Mouse (Mus musculus) c-Kit-positive CD71-negative TER-119-negative erythroid progenitor cells, embryonic 14.5 days (primary cell): ENCODE data around the gene 1700010B08Rik.
"Not testable (repeated sequence)": the region's sequence is repeated elsewhere in the genome, so short reads cannot be mapped to it uniquely, and the experiment has no call there.

Source experiments
- DNase-seq: peaks from one replicate; pipeline ENCODE4 v3.0.0-alpha.2; 2013; ENCODE audit warnings: low read depth

1700010B08Rik gene

DNA sequence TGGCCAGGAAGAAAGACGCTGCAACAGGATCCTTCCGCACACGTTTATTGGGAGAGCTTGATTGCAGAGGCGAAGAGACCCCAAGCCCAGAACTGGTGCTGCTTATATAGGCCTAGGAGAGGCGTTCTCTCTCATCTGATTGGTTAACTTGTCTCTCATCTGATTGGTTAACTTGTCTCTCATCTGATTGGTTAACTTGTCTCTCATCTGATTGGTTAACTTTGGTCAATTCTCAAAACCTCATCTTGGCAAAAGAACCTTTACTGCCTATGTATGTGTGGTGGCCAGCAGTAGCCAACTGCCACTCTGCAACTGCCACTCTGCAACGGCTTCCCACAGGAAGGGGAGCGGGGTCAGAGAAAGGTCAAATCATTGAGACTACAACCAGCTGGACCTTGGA, at the start of gene 1700010B08Rik:
Gene 1700010B08Rik, plus strand, starts transcription at position 301 of the 400 bp plus-strand sequence.
- DNase-seq = not testable (repeated sequence)

- DNase-seq = no peak
These were observed 46.8 kb upstream of the 1700010B08Rik start for GRCm38 (mm10) chr2:173672328-173672896.

DNA sequence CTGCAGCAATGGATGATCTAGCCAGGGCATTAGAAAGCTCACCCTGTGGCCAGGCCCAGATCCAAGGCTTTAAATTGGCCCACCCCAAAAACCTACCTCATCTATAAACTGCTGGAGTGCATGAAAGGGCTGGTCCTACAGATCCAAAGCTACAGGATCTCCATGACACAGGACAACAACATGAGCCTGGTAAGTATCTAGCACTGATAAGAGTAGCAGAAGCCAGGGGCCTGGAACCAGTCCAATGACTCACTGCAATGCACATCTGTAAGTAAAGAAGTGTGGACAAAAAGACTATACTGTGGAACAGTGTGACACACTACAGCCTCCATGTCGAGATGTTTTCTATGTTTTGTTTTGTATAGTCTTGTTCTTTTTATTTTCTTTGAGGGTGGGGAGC, 45.7 kb upstream of the 1700010B08Rik start:
- DNase-seq = no peak

DNA sequence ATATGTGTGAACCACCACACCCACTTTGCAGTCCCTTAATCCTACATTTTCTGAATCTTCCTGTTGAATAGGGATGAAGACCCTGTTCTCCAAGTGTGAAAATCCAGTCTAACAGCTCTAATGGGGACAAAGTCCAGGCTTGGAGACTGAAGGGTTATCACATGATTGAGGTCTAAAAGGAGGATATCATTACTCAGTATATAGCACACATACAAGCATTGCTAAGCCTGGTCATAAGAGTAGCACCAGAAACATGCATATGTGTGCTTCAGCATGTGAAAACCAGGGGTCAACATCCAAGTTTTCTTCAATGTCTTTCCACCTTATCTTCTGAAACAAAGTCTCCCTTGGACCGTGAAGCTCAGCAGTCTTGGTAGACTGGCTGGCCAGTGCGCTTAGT, 40.6 kb upstream of the 1700010B08Rik start:
- DNase-seq = no peak

- no peak for DNase-seq
These were observed 40.0 kb upstream of the 1700010B08Rik start for GRCm38 (mm10) chr2:173679217-173679616.

- DNase-seq = no peak
These were observed 39.1 kb upstream of the 1700010B08Rik start for GRCm38 (mm10) chr2:173680153-173680552.

DNA sequence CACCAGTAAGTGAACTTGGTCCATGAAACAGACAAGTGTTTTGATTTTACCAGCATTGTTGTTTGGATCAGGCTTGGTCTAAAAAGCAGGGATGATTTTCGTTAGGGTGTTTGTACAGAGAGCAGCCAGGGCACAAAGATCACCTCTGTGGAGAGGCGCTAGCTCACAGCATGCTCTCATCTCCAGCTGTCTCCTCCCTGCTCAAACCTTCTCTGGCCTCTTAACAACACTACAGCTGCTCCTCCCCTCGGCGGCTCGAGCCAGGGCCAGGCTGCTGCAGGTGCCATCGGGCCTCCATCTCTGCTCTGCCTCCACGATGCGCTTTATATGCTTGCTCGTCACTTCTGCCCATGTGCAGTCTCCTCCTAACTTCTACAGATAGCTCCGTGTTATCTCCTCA, 36.4 kb upstream of the 1700010B08Rik start:
- DNase-seq = no peak

DNA sequence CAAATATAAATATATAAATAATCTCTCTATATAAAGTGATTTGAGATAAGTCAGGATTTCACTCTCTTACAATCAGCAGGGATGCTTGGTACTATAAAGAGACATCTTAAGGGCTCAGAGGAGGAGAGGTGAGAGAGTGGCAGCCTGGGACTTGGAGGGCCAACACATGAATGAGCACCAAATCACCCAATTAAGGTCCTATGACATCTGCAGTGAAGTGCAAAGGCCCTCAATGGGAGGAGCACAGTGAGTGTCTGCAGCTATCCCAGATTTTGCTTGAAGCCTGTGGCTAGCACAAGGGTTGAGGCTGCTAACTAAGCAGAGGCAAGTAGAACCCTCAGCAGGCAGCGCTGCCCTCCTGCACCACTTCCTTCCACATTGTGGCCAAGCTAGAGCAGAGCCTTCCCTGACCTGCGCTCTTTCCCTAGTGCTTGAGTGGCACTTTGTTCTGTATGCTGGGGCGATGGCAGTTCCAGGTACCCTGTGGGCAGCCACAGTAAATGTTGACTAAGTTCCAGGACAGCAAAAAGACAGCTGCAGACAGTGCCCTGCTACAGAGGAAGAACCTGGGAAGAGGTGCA, 33.3 kb upstream of the 1700010B08Rik start:
- no peak for DNase-seq

DNA sequence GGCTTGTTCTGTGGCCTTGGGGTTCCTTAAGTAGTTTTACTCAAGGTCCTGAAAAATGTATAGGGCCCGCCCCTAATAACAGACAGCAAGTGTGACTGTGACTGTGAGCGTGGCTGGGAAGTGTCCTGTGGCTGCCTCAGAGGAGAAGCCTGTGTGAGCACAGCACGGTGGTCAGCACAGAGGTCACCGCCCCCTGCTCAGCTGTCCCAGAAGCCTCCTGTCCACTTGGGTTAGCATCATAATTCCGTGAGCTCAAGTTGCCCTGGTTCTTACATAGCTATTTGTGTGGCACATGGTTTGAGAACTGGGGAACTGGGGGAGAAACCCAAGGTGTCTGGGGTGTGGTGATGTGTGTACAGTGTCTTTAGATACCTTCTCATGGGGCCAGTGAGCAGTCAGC, 31.9 kb upstream of the 1700010B08Rik start:
- no peak for DNase-seq

GRCm38 (mm10) chr2:173689835-173690234, 29.4 kb upstream of the 1700010B08Rik start:
- no peak for DNase-seq

GRCm38 (mm10) chr2:173691748-173692147, 27.5 kb upstream of the 1700010B08Rik start:
- no peak for DNase-seq

- no peak for DNase-seq
These were observed 26.5 kb upstream of the 1700010B08Rik start for GRCm38 (mm10) chr2:173692693-173693092.

- no peak for DNase-seq
These were observed 20.4 kb upstream of the 1700010B08Rik start for GRCm38 (mm10) chr2:173698850-173699249.

GRCm38 (mm10) chr2:173702096-173702866, 16.9 kb upstream of the 1700010B08Rik start:
- no peak for DNase-seq

GRCm38 (mm10) chr2:173702867-173703237, 16.4 kb upstream of the 1700010B08Rik start:
- no peak for DNase-seq

- no peak for DNase-seq
These were observed 13.2 kb upstream of the 1700010B08Rik start for GRCm38 (mm10) chr2:173705827-173706551.

- not testable (repeated sequence) for DNase-seq
These were observed 11.6 kb upstream of the 1700010B08Rik start for GRCm38 (mm10) chr2:173707626-173708025.

GRCm38 (mm10) chr2:173710193-173710592, 9.0 kb upstream of the 1700010B08Rik start:
- DNase-seq = no peak

DNA sequence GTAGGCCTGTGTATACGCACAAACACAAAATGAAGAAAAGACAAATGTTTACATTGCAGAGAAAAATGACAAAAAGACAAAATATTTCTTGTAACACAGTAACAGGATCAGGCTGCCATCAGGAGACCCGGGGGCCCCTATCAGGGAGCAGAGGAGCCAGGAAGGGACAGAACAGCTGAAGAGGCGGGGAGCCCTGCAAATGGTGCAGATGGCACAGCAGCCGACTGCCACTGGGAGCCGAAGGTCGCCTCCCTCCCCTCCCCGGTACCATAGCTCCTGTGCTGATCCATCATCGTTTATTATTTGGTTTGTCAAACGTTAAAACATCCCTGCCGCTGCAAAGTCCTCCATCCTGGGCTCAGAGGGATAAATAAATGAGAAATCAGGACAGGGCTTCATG, 6.6 kb upstream of the 1700010B08Rik start:
- no peak for DNase-seq

GRCm38 (mm10) chr2:173713241-173713640, 6.0 kb upstream of the 1700010B08Rik start:
- DNase-seq = no peak

GRCm38 (mm10) chr2:173714620-173715218, 4.5 kb upstream of the 1700010B08Rik start:
- no peak for DNase-seq

GRCm38 (mm10) chr2:173716966-173717365, 2.2 kb upstream of the 1700010B08Rik start:
- DNase-seq = no peak
